Mouse (Mus musculus) testis, postnatal 10 days (tissue): ENCODE measurements around the gene Iqgap2.

Experiments
- DNase-seq: peaks from one replicate; pipeline ENCODE4 v3.0.0; 2021; ENCODE audit warnings: low spot score

Gene Iqgap2

DNA sequence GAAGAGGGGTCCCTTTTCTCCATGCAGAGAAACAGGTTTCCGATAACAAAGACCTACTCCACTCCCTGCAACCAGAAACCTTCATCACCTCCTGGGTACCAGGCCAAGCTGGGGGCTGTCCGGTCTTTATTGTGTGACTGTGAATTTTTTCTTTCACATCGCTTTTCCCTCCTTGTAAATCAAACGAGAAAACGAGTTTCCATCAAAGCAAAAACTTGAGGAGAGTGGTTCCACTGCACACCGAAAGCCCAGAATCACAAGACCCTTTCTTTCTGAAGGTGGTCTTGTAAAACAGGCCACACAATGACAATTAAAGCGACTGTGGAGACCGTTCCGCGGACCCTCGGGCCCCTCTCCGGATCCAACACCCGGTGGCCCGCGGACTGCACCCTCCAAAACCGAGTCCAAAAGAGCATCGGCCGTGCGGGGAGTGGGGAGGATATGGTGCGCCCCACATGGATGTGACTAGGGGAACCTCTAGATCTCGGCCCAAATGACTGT, 274.0 kb downstream of the Iqgap2 start:
- no peak for DNase-seq

DNA sequence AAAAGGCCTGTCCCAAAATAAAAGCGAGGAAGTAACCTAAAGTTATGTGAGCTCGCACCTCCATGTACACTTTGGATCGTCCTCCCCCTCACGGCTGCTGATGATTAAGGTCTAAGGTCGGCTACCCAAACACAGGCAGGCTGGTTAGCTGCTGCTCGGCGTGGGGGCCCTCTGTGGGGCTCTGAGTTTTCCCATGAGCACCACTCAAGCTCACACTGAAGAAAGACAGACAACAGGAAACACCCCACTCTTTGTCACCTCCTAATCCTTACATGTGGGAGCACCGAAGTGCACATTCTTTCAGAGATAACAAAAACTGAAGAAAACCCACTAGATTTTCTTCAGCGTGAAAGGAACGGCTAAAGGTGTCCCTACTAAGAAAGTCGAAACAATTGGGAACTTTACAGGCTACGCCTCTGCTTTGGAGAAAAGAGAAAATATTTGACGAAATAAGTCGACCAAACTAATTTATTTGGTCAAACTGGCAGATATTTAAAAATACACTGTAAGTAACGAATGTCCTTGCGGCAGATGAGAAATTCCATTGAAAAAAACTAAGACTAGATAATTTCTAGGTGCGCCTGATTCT, 274.5 kb downstream of the Iqgap2 start:
- DNase-seq, result no peak

DNA sequence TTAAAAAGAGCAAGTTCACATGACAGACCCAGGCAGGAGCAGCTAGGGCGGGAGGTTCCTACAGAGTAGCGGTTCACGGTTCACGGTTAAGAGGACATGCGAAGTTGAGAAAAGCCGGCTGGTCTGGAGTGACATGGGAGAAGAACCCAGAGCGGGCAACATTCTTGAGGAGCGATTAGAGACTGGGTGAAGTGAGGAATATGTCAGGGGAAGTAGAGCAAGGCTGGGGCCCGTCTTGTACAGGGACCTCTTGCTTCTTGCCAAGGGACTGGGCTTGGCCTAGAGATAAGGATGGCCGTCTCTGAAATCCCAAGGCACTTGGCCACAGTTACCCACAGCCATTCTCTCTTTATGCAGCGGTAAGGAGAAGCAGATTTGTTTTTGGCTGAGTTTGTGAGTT, 275.2 kb downstream of the Iqgap2 start:
- no peak for DNase-seq

DNA sequence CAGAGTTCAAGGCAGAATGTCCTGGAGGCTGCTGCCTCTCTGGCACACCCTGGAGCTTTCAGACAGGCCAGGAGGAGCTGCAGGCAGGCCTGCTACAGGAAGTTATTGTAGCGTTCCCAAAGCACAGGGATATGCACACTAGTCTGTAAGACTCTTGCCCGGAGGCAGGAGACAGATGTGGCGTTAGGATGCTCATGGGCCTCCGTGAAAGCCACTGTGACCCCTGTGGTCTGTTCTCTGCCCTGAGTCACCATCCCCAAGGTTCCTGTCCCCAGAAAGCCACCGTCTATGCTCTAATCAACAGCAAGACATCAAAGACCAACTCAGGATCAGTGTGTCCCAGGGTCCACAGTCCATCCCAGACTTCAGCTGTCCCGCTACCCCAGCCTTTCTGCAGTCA, 277.0 kb downstream of the Iqgap2 start:
- DNase-seq, result no peak

DNA sequence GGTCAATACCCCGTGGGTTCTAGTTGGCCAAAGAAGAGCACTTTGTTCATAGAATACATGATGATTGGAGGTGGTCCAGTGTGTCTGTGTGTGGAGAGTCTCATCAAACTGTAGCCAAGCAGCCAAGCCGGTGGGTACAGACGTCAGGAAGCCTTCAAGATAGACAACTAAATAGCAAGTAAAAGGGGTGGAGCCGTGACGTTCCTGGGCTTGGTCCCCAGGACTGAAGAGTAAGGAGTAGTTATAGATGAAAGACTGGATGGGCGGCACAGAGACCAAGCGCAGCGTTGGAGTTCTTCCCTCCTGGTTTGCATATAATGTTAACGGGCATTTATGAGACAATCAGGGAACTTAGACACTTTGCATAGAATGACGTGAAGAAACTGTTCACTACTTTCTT, 279.5 kb downstream of the Iqgap2 start:
- DNase-seq, result no peak

DNA sequence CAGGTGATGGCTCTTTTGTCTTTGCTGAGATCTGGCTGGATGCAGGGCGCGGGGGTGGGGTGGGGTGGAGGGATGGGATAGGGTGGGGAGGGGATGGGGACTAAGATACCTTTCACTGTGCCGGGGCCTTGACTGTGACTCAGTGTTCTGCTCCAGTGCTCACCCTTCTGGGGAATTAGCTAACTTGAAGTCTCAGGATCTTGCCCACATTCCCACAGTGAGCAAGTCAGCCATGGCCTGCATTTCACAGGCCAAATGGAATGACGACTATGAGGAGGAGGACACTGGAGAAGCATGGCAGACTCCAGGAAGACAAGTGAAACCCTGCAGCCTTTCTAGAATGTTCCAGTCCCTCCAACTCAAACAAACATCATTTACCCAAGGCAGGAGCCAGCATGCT, 280.0 kb downstream of the Iqgap2 start:
- no peak for DNase-seq

DNA sequence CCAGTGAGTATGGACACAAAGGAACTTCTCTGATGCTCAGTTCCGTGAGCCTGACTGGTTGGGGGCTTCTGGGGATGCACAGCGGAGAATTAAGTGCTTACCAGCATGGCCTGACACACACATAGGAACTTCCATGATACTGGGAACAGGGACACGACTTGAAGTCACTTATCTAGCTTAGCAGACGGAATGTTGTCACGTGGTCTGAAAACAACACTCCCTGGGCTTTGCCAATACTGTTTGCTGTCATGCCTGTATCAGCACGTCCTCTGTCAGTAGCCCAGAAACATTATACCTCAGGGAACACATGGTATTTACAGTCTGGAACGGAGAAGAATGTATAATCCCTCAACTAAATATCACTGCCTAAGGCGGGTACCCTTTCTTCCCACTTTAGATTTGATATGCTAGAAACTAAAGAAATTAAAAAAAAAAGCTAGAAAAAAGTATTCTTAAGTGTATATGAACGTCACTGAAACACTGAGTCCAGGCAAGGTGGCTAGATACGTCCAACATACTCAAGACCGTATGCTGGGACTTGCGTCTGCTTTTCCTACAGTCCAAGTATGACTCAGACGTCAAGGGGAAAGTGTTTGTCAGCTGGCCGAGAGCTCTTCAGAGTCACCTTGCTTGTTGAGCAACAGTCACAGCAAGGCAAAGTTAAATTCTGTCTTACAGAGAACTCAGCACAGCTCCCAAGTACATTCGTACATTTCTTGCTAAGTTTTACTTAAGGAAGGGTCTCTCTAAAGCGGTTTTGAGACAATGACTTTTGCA, 280.7 kb downstream of the Iqgap2 start:
- DNase-seq, result no peak

DNA sequence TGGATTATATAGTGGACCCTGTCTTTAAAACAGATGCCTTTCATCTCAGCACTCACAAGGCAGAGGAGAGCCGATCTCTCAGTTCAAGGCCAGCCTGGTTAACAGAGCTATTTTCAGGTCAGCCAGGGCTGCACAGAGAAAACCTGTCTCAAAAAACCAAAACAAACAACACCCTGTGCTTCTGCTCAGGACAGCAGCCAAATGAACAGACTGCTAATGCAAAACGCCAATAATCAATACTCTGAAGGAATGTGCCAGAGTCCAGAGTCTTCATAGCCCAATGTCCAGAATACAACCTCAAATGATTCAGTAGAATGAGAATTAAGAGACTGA, 282.7 kb downstream of the Iqgap2 start:
- DNase-seq, result no peak

DNA sequence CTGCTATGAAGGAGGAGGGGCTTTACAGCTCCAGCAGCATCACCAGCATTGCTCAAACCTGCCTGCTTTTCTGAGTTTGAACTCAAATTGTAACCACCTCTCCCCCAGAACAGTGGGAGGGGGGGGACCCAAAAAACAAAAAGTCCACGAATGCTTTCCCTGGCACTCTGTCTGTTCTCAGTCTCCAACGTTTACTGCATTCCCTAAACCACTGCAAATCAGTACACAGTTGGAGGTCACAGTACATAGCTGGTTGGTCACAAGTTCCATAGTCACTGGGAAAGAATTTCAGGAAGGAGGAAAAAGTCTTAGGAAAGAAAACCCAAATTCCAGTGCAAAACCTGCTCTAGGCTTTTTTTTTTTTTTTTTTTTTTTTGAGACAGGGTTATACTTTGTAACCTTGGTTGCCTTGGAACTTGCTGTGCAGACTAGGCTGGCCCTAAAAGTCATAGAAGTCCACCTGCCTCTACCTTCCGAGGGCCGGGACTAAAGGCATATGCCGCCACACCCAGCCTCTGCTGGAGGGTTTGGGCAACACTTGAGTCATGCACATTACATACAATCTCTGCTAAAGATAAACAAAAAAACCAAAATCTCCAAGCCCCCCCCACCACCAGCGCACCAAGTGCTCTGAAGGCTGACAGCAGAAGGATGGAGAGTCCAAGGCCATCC, 283.2 kb downstream of the Iqgap2 start:
- DNase-seq, result no peak

DNA sequence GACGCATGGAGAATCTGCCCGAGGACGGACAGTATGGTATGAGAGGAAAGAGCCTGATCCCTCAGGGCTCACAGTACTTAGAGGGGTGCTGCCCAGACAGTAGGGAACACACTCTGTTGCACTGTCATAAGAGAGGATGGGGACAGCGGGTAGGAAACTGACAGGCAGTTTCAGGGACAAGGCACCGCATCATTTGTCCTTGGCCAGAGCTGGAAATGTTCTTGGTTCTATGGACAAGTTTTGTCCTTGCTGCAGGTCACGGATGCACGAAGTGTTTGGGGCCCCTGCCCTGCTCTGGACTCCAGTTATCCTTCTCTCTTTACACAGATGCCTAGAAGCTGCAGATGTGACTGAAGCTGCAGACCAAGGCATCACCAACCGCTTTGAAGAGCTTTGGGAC, 284.7 kb downstream of the Iqgap2 start:
- no peak for DNase-seq

DNA sequence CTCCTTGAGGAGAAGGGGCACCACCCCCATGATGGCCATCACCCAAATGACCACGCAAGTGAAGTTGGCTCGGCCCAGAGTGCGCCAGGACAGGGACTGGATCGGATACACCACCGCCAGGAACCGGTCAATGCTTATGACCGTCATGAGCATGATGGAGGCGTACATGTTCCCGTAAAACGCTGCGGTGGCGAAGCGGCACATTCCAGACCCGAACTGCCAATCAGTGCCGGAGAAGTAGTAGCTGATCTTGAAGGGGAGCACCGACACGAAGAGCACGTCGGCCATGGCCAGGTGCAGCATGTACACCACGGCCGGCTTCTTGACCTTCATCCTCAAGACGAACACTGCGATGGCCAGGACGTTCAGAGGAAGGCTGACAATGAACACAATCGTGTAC, 287.4 kb downstream of the Iqgap2 start:
- DNase-seq, result no peak

DNA sequence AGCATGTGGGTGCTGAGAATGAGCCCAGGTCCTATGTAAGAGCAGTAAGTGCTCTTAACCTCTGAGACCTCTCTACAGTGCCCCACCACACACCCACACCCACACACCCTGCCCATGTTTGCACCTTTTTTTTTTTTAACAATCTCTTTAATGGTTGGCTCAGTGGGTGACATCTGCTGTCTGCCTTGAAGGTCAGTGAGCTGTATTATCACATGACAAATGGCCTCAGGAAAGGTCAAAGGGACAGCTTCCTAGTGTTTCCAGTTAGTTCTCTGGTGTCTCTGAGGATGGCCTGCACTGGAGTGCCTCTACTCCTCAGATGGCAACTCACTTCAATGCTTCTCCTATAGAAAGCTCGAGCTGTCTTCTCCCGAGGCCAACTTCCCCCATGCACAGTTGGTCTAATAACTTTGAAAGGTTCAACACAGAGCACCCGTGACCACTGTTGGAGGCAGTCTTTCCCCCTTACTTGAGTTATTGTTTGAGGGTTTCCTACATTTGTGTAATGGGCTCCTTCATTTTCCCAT, 291.8 kb downstream of the Iqgap2 start:
- no peak for DNase-seq

DNA sequence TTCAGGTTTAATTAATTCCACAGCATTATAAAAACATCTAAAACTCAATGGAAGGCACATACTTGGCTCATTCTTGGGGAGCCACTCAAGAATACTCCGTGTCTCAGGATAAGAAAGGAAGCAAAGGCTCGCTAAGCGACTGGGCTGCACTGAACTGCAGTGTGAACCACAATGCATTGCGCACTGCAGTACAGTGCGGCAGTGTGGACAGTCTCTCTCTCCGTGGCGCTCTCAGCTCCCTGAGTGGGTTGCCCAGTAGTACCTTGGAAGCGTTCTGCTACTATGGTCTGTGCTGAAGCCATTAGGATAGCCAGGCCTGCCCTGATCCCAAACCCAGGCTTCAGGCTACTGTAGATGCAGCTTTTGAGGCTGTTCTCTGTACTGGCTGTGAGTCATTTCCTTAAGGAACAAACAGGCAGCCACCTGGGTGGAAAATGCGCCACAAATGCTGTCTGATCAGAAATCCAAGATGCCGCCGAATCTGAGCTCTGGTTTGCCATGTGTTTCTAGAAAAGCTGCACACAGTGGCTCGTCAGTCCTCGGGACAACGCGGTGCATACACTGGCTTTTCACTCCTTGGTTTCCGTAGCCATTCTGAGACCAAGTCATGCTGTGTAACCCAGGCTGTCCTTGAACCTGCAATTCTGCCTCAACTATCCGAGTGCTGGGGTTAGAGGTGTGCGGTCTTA, 293.3 kb downstream of the Iqgap2 start:
- DNase-seq, result no peak

DNA sequence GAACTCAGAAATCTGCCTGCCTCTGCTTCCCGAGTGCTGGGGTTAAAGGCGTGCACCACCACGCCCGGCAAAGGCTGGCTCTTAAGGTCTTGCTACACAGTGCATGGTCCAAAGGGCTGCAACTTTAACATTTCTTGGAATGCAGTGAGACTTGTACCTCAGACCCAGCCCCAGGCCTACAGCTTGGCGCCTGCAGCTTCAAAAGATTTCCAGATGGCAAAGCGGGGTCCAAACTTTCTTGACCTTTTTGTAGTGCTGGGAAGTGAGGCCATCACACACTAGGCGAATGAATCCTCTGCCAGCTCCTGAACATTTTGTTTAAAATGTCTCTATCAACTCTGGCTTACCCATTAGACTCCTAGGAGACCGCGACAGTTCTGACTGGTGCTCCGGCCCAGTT, 294.1 kb downstream of the Iqgap2 start:
- no peak for DNase-seq

DNA sequence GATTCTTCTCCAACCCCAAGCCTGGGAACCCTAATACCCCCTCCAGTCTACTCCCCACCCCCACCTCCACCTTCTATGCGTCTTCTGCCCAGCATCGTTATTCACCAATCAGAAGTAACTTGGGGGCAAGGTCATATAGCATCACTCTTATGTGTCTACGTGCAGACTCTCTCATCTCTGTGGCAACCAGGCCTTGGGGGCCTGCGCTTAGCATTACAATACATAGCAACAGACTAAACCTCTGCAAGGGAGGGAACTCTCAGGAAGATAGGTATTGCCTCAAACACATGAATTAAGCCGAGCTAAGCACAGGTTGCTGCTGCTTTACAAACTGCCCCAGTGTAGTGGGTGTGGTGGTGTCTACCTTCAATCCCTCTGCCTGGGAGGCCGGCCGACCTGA, 295.0 kb downstream of the Iqgap2 start:
- DNase-seq, result no peak

DNA sequence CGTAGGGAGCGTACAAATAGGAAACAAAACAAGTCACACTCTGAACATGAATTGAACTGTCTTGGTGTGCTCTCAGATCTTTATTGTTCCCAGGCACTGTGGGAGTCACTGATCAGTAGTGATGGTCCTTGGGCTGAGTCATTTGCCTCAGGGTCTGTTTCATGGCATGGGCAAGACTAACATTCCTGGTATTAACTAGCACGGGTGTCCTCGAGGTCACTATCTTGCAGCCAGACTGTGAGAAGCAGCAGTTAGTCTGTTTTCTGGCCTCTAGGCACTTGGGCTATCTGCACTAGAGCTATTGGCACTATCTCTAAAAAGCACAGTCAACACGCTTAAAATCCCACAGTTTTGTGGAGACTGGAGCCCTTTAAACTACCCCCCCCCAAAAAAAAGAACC, 295.8 kb downstream of the Iqgap2 start:
- no peak for DNase-seq

DNA sequence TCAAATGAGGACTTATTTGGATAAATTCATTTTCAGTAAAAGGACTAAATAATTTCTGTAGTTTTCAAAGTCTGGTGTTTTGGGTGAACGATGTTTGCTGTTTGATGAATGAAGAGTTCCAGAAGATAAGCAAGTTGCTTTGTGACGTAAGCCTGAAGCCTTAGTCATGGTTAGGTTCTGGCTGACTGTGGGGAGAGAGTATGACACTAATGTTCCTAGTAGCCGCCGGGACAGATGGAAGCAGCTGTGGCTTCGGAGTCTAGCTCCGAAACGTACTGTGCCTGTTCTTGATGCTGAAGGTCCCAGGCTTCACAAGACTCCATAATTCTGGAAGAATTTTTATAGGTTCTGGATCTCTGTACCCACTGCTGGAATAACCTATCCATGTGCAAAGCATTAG, 296.3 kb downstream of the Iqgap2 start:
- DNase-seq, result no peak

DNA sequence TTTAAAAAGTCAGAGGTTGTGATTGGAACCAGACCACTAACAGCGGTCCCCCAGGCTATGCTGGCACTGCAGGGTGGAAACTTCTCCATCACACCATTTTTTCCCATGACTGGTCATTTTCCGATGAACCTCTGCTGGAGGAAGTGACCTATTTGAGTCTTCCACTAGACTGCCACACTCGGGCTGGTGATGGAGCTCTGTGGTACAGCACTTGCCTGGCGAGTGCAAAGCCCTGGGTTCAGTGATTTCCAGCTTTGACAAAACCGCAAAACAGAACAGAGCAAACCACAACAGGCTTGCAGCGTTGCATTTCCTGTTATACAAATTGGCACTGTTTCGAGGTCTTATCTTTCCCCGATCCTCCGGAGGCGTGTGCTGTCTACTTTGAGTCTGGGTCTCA, 298.9 kb downstream of the Iqgap2 start:
- no peak for DNase-seq

DNA sequence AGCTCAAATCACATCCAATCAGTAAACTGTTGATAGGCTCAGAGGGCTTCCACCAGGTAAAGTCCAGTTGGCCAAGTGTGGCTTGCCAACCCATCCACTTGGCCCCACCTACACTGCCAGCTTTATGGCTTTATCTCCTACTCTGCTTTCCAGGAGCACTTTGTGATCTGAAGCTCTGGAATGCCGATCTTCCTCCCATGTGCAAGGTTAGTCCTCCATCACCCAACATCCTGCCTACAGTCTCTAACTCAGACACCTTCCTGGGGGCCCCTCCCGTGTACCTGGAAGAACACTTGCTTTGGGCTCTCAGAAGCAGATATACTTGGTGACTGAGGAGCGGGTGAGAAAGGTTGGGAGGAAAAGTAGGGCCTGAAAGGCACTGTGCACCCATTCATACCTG, 300.1 kb downstream of the Iqgap2 start:
- DNase-seq, result no peak

DNA sequence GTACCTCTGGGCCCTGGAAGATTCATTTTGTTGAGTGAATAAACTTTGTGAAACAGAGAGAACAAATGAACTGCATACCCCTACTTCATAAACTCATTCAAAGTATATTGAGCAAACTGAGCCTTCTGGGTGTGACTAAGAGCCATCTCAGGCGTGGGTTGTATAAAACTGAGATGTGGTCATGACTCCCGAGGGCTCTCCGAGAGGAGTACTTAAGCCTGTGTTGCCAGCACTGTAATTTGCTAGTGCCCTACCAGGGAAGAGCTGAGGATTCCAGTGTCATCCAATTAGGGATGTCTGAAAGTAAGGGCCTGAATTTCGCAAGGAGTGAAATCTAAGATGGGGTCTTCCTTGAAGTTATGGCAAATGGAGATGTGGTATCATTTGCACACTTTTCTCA, 304.1 kb downstream of the Iqgap2 start:
- no peak for DNase-seq

DNA sequence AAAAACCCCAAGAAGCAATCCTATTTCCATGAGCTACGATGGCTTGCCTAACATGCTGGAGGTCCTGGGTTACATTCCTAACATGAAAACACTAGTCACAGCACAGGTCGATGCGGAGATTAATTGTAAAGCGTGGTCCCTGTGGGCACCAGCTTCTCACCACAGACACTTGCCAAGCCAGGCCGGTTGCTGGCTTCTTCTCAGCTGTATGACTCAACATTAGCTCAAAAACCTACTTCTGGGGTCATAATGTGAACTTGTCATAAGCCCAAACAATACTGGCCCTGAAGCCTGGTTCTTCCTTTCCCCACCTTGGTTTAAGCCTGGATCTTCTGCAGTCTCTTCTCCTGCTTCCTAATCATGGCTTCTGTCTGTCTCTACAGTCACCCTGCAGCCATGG, 306.8 kb downstream of the Iqgap2 start:
- no peak for DNase-seq
